Mouse (Mus musculus) liver, postnatal 0 days (tissue): ENCODE measurements at regions not wholly inside any gene's neighbourhood (a gene's known extent, or its start where the extent isn't known, plus 50 kb on each side); places are given as distances from the start of the nearest gene placed in this dataset.

Experiments
- CTCF ChIP-seq: sonication (generic); IDR thresholded peaks from 2 replicates; pipeline ENCODE4 v1.5.1; 2016; ENCODE audit warnings: antibody characterized with exemption, low read depth
- EP300 ChIP-seq: IDR thresholded peaks from 2 replicates; pipeline ENCODE4 v1.6.1; 2016; ENCODE audit warnings: antibody characterized with exemption, low read depth, mild to moderate bottlenecking

DNA sequence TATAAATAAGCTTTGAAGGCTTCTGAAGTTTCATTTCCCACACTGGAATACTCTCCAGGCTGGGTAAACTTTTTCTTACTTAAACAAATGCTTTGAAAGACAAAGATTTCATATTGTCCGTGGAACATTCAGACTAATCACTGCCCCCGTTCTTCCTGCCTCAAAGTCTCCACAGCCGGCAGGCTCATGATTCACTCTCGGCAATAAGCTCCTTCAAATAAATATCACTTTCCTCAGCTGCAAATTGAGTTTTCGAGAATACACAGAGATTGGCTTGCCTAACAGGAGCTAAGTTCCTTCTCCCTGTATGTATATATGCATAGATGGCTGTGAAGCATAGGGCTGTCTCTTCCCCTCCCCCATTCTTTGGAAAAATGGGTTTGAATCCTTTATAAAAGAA lies 249.2 kb upstream of the Tmpo start:
- TF ChIP-seq CTCF (no peak), EP300 (no peak)
